Mouse (Mus musculus) embryonic facial prominence, embryonic 13.5 days (tissue): Measurements from ENCODE around the gene Gli1. TPM values are rescaled to one million over a fixed set of nuclear protein-coding genes. Genes with fewer than 3 reads are reported as not detected.
A peak's percentile ranks its signal among the peaks of the same experiment; 100 is the strongest.

Experiments
- ATAC-seq: fragments of 200-750 bp; cut with Nextera tagmentation; 2 replicates; pipeline ENCODE4 v1.8.0; 2017; ENCODE audit warnings: low read depth; ENCODE audit not compliant: insufficient number of reproducible peaks, insufficient read depth, low FRiP score, low TSS enrichment
- H3K27ac ChIP-seq: fragments of 300-500 bp; sonication (generic); 2 replicates; pipeline ENCODE4 v1.5.1; 2015; ENCODE audit warnings: moderate library complexity, mild to moderate bottlenecking, inconsistent platforms
- H3K27me3 ChIP-seq: fragments of 300-500 bp; sonication (generic); 2 replicates; pipeline ENCODE4 v1.6.1; 2015; ENCODE audit warnings: mild to moderate bottlenecking, inconsistent platforms
- H3K36me3 ChIP-seq: fragments of 300-500 bp; sonication (generic); 2 replicates; pipeline ENCODE4 v1.6.1; 2015; ENCODE audit warnings: mild to moderate bottlenecking, inconsistent platforms
- H3K4me1 ChIP-seq: fragments of 300-500 bp; sonication (generic); 2 replicates; pipeline ENCODE4 v1.6.1; 2015; ENCODE audit warnings: inconsistent platforms
- H3K4me2 ChIP-seq: fragments of 300-500 bp; sonication (generic); 2 replicates; pipeline ENCODE4 v1.6.1; 2015; ENCODE audit warnings: moderate library complexity, mild to moderate bottlenecking, inconsistent platforms
- H3K4me3 ChIP-seq: fragments of 300-500 bp; sonication (generic); 2 replicates; pipeline ENCODE4 v1.5.1; 2015; ENCODE audit warnings: mild to moderate bottlenecking, inconsistent platforms
- H3K9ac ChIP-seq: fragments of 300-500 bp; sonication (generic); 2 replicates; pipeline ENCODE4 v1.6.1; 2015; ENCODE audit warnings: mild to moderate bottlenecking, inconsistent platforms
- H3K9me3 ChIP-seq: fragments of 300-500 bp; sonication (generic); 2 replicates; pipeline ENCODE4 v1.6.1; 2016; ENCODE audit warnings: inconsistent platforms
- WGBS: fragments of 180-500 bp; shearing (Covaris S2); methylation state at CpG from one replicate; pipeline ENCODE4 v1.1.7; 2015; ENCODE audit warnings: mixed read lengths; 5-methylcytosine and 5-hydroxymethylcytosine counted together
- polyA plus RNA-seq: library from polyadenylated mRNA; unstranded; fragments of >200 nt; fragmentation: Nextera tagmentation; extraction: Ambion mirVana; gene quantifications from 2 replicates; pipeline ENCODE4 v1.2.1, GENCODE M21; 2015

Gli1 gene
- polyA plus RNA-seq, 1 experiment from 2014 or later = 19.8 TPM

- no peak for ATAC-seq
- no peaks in the 10 kb centered on the region for H3K9me3 ChIP-seq
- 70% methylated on average over 7 of the region's 7 CpGs for WGBS
- H3K36me3 ChIP-seq = peaks cover 52% of the 10 kb centered on the region
- H3K9ac ChIP-seq = no peak overlapping the region
- no peak overlapping the region for H3K27ac ChIP-seq
- no peak overlapping the region for H3K4me3 ChIP-seq
- H3K4me2 ChIP-seq = no peak overlapping the region
- peaks cover 23% of the 10 kb centered on the region for H3K4me1 ChIP-seq
- peaks cover 70% of the 10 kb centered on the region for H3K27me3 ChIP-seq
These were observed 11.6 kb downstream of the Gli1 start for GRCm38 (mm10) chr10:127330212-127330611.

GRCm38 (mm10) chr10:127327461-127328145, 14.2 kb downstream of the Gli1 start:
- peaks cover 96% of the 10 kb centered on the region for H3K27me3 ChIP-seq
- ATAC-seq = no peak
- peak overlapping the region; percentile 52; the same call in 1 of the 2 replicates for H3K4me3 ChIP-seq
- no peak overlapping the region for H3K9ac ChIP-seq
- H3K36me3 ChIP-seq = peaks cover 26% of the 10 kb centered on the region
- WGBS = 46% methylated on average over 18 of the region's 18 CpGs
- H3K9me3 ChIP-seq = no peaks in the 10 kb centered on the region
- H3K27ac ChIP-seq = no peak overlapping the region
- no peak overlapping the region; the same call in 1 of the 2 replicates for H3K4me2 ChIP-seq
- peaks cover 23% of the 10 kb centered on the region for H3K4me1 ChIP-seq

GRCm38 (mm10) chr10:127326828-127327227, 14.9 kb downstream of the Gli1 start:
- Histone ChIP-seq H3K9ac (peak overlapping the region; percentile 69), H3K27ac (no peak overlapping the region), H3K36me3 (peaks cover 20% of the 10 kb centered on the region), H3K9me3 (no peaks in the 10 kb centered on the region), H3K4me3 (peak overlapping the region; percentile 52), H3K4me1 (peaks cover 23% of the 10 kb centered on the region), H3K27me3 (peaks cover 99% of the 10 kb centered on the region), H3K4me2 (peak overlapping the region; percentile 87)
- ATAC-seq = no peak
- 5% methylated on average over 29 of the region's 29 CpGs for WGBS

GRCm38 (mm10) chr10:127326017-127326801, 15.6 kb downstream of the Gli1 start:
- H3K36me3 ChIP-seq = peaks cover 14% of the 10 kb centered on the region
- no peak overlapping the region for H3K27ac ChIP-seq
- H3K4me3 ChIP-seq = peak overlapping the region; percentile 52
- H3K9me3 ChIP-seq = no peaks in the 10 kb centered on the region
- peak overlapping the region; percentile 69 for H3K9ac ChIP-seq
- peaks cover 23% of the 10 kb centered on the region for H3K4me1 ChIP-seq
- H3K27me3 ChIP-seq = peaks cover 98% of the 10 kb centered on the region
- H3K4me2 ChIP-seq = peak overlapping the region; percentile 87
- WGBS = 2% methylated on average over 54 of the region's 54 CpGs
- 0 out of 2 replicates have a peak, but pooled peaks have one; percentile 5 for ATAC-seq

- peak overlapping the region; percentile 87 for H3K4me2 ChIP-seq
- peak overlapping the region; percentile 69 for H3K9ac ChIP-seq
- peaks cover 7% of the 10 kb centered on the region for H3K36me3 ChIP-seq
- H3K4me3 ChIP-seq = peak overlapping the region; percentile 52
- 30% methylated on average over 14 of the region's 14 CpGs for WGBS
- H3K27ac ChIP-seq = no peak overlapping the region
- H3K9me3 ChIP-seq = no peaks in the 10 kb centered on the region
- no peak for ATAC-seq
- peaks cover 98% of the 10 kb centered on the region for H3K27me3 ChIP-seq
- H3K4me1 ChIP-seq = peaks cover 16% of the 10 kb centered on the region
These were observed 16.2 kb downstream of the Gli1 start for GRCm38 (mm10) chr10:127325454-127326016.

- Histone ChIP-seq H3K4me3 (no peak overlapping the region), H3K27ac (no peak overlapping the region), H3K4me2 (no peak overlapping the region; the same call in 1 of the 2 replicates), H3K36me3 (no peaks in the 10 kb centered on the region), H3K4me1 (peaks cover 16% of the 10 kb centered on the region), H3K9me3 (no peaks in the 10 kb centered on the region), H3K9ac (no peak overlapping the region), H3K27me3 (peaks cover 87% of the 10 kb centered on the region)
- ATAC-seq = no peak
- WGBS = 12% methylated on average over 7 of the region's 7 CpGs
These were observed 17.3 kb downstream of the Gli1 start for GRCm38 (mm10) chr10:127324495-127324894.

GRCm38 (mm10) chr10:127323131-127323855, 18.5 kb downstream of the Gli1 start:
- peaks cover 75% of the 10 kb centered on the region for H3K27me3 ChIP-seq
- ATAC-seq = no peak
- 66% methylated on average over 17 of the region's 17 CpGs for WGBS

GRCm38 (mm10) chr10:127322669-127323068, 19.1 kb downstream of the Gli1 start:
- no peak overlapping the region for H3K4me3 ChIP-seq
- H3K9ac ChIP-seq = no peak overlapping the region
- WGBS = 81% methylated on average over 4 of the region's 4 CpGs
- H3K27me3 ChIP-seq = peaks cover 69% of the 10 kb centered on the region
- ATAC-seq = no peak
- H3K9me3 ChIP-seq = no peaks in the 10 kb centered on the region
- H3K4me2 ChIP-seq = no peak overlapping the region
- no peaks in the 10 kb centered on the region for H3K36me3 ChIP-seq
- peaks cover 16% of the 10 kb centered on the region for H3K4me1 ChIP-seq
- no peak overlapping the region for H3K27ac ChIP-seq

More at GRCm38 (mm10) chr10:127323131-127323855, 18.5 kb downstream of the Gli1 start:
- H3K9me3 ChIP-seq = no peaks in the 10 kb centered on the region
- no peak overlapping the region for H3K4me2 ChIP-seq
- H3K9ac ChIP-seq = no peak overlapping the region
- H3K36me3 ChIP-seq = no peaks in the 10 kb centered on the region
- no peak overlapping the region for H3K27ac ChIP-seq
- H3K4me1 ChIP-seq = peaks cover 16% of the 10 kb centered on the region
- no peak overlapping the region for H3K4me3 ChIP-seq

GRCm38 (mm10) chr10:127322178-127322577, 19.6 kb downstream of the Gli1 start:
- Histone ChIP-seq H3K27ac (no peak overlapping the region), H3K4me2 (no peak overlapping the region), H3K27me3 (peaks cover 64% of the 10 kb centered on the region), H3K9me3 (no peaks in the 10 kb centered on the region), H3K36me3 (no peaks in the 10 kb centered on the region), H3K4me1 (peaks cover 16% of the 10 kb centered on the region), H3K4me3 (no peak overlapping the region), H3K9ac (no peak overlapping the region)
- WGBS = 58% methylated on average over 13 of the region's 13 CpGs
- ATAC-seq = no peak

GRCm38 (mm10) chr10:127321621-127322020, 20.2 kb downstream of the Gli1 start, which contains the start of gene Arhgap9:
Gene Arhgap9, plus strand, starts transcription at chr10:127321964.
- Histone ChIP-seq H3K9ac (no peak within 1 kb of the TSS), H3K9me3 (no peaks in the 10 kb centered on the region), H3K36me3 (no peaks in the 10 kb centered on the region), H3K4me2 (no peak within 1 kb of the TSS), H3K27me3 (peaks cover 59% of the 10 kb centered on the region), H3K27ac (no peak within 1 kb of the TSS), H3K4me3 (no peak within 1 kb of the TSS), H3K4me1 (peaks cover 11% of the 10 kb centered on the region)
- ATAC-seq = no peak
- WGBS = 59% methylated on average over 3 of the region's 3 CpGs

GRCm38 (mm10) chr10:127319969-127320368, 21.8 kb downstream of the Gli1 start:
- WGBS = 73% methylated on average over 7 of the region's 7 CpGs
- no peak overlapping the region for H3K4me2 ChIP-seq
- ATAC-seq = no peak

More at GRCm38 (mm10) chr10:127319969-127320368, 21.8 kb downstream of the Gli1 start:
- H3K27me3 ChIP-seq = peaks cover 42% of the 10 kb centered on the region
- H3K9ac ChIP-seq = no peak overlapping the region
- H3K4me1 ChIP-seq = no peaks in the 10 kb centered on the region
- no peak overlapping the region for H3K4me3 ChIP-seq
- no peaks in the 10 kb centered on the region for H3K9me3 ChIP-seq
- H3K27ac ChIP-seq = no peak overlapping the region
- H3K36me3 ChIP-seq = no peaks in the 10 kb centered on the region
